Mouse (Mus musculus): ENCODE data around the gene Gpr137b. TPM values are rescaled to one million over a fixed set of nuclear protein-coding genes. Genes with fewer than 3 reads are reported as not detected.
"Not testable (repeated sequence)": the region's sequence is repeated elsewhere in the genome, so short reads cannot be mapped to it uniquely, and the experiment has no call there.

The Gpr137b gene
- polyA plus RNA-seq, 1 experiment, result 20.1 TPM

DNA sequence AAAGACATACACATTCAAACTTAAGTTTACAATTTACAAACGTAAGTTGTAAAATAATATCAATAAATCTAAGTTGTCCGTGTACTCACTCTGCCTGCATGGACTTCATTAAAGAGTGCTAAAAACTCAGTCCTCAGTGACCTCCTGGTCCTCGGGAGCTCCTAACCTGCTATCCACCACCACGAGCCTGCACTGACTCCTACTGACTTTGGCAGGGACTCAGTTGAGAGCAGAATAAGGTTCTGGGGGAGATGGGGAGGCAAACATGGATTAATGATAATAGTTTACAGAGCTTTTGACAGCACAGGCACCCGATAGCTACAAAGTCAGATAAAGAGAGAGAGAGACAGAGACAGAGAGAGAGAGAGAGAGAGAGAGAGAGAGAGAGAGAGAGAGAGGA, 16.6 kb downstream of the Gpr137b start:
- Histone ChIP-seq H3K4me3 (no peak overlapping the region), H3ac (ENCODE audit: control insufficient read depth, insufficient read length) (no peak overlapping the region), H3K27me3 (ENCODE audit: control insufficient read depth, insufficient read depth, insufficient read length) (no peaks in the 10 kb centered on the region), H3K36me3 (ENCODE audit: control insufficient read depth, insufficient read depth) (no peaks in the 10 kb centered on the region), H3K4me2 (ENCODE audit: low read depth) (no peak overlapping the region), H3K79me2 (ENCODE audit: control insufficient read depth, insufficient read depth) (no peaks in the 10 kb centered on the region)
- no peak for TF ChIP-seq SRF (IDR thresholded peaks at IDR 0.05; ENCODE audit: control insufficient read depth, insufficient read length, low read depth)
- no peak for TF ChIP-seq REST (IDR thresholded peaks at IDR 0.05; ENCODE audit: insufficient read depth, insufficient read length)
- TF ChIP-seq POLR2A (IDR thresholded peaks at IDR 0.05; ENCODE audit: insufficient read length, low read depth), result no peak

DNA sequence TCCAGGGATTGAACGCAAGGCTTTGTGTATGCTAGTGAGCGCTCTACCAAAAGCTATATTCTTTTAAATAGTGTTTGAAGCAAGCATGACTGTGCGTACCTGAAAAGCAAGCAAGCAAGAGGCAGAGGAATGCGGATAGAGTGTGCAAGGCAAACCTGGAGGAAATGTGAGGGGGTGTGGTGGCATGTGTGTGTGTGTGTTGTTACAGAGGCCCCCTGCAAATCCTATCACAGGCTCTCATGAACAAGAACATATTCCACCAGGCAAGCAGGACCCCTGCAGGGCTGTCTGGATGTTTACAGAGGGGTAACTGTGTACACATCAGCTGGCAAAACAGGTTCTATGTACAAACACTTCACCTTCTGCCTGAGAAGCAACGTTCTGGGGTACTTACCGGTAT, 19.8 kb downstream of the Gpr137b start:
- not testable (repeated sequence) for H3ac ChIP-seq (ENCODE audit: control insufficient read depth, insufficient read length); H3K4me2 ChIP-seq (ENCODE audit: low read depth); H3K4me3 ChIP-seq; H3K36me3 ChIP-seq (ENCODE audit: control insufficient read depth, insufficient read depth); H3K79me2 ChIP-seq (ENCODE audit: control insufficient read depth, insufficient read depth); H3K27me3 ChIP-seq (ENCODE audit: control insufficient read depth, insufficient read depth, insufficient read length)

DNA sequence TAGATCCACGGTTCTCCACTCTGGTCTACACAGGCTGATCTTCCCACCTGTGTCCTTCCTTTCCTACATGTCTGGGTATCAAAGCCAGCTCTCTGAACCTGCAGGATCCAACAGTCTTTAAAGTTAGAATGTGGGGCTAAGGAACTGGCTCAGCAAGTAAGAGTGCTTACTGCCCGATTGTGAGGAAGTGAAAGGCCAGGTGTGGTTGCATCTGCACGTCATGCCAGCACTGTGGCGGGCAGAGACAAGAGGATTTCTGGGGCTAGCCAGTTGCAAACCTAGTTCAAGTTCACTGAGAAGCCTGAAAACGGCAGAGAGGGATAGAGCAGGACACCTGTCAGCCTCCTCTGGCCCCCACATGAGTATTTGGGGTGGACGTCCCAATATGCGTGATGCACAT, 22.4 kb downstream of the Gpr137b start:
- H3K4me2 ChIP-seq (ENCODE audit: low read depth); H3K36me3 ChIP-seq (ENCODE audit: control insufficient read depth, insufficient read depth); H3ac ChIP-seq (ENCODE audit: control insufficient read depth, insufficient read length); H3K27me3 ChIP-seq (ENCODE audit: control insufficient read depth, insufficient read depth, insufficient read length); H3K79me2 ChIP-seq (ENCODE audit: control insufficient read depth, insufficient read depth); H3K4me3 ChIP-seq: not testable (repeated sequence)

DNA sequence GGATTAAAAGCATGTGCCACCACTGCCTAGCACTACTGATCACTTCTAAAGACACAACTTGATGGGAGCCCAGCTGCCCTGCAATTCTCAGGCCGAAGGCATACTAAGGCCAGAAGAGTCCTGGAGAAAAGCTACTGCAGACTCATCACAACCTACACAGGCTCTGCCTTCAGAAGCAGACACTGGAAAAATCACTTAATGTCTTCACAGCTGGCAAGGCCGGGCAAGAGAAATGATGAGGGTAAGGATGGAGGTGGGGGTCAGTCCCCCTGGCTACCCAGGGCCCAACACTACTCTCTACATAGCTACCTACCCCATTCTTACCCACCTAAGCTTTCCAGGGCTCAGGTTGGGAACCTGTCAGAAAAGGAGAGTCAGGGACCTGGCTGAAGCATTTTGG, 27.4 kb downstream of the Gpr137b start:
- H3K4me3 ChIP-seq; H3K79me2 ChIP-seq (ENCODE audit: control insufficient read depth, insufficient read depth); H3K36me3 ChIP-seq (ENCODE audit: control insufficient read depth, insufficient read depth); H3K27me3 ChIP-seq (ENCODE audit: control insufficient read depth, insufficient read depth, insufficient read length); H3K4me2 ChIP-seq (ENCODE audit: low read depth); H3ac ChIP-seq (ENCODE audit: control insufficient read depth, insufficient read length): not testable (repeated sequence)

DNA sequence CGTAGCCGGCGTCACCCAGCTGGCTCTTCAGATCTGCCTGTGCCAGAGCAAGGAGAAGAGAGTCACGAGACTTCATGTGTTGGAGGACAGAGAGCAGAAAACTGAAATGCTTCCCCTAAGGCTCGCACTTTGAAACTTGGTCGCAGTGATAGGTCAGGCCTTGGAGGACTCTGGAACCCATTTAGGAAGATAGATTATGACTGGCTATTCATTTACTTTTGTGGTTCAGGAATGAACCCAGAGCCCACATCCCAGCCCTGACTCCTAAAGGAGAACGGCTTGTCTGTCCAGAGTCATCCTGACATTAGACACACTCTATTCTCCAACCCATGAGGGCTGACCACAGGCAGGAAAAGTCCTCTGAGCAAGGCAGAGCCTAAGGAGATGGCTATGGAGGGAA, 30.3 kb downstream of the Gpr137b start:
- H3K79me2 ChIP-seq (ENCODE audit: control insufficient read depth, insufficient read depth); H3K36me3 ChIP-seq (ENCODE audit: control insufficient read depth, insufficient read depth); H3ac ChIP-seq (ENCODE audit: control insufficient read depth, insufficient read length); H3K4me3 ChIP-seq; H3K27me3 ChIP-seq (ENCODE audit: control insufficient read depth, insufficient read depth, insufficient read length); H3K4me2 ChIP-seq (ENCODE audit: low read depth): not testable (repeated sequence)

DNA sequence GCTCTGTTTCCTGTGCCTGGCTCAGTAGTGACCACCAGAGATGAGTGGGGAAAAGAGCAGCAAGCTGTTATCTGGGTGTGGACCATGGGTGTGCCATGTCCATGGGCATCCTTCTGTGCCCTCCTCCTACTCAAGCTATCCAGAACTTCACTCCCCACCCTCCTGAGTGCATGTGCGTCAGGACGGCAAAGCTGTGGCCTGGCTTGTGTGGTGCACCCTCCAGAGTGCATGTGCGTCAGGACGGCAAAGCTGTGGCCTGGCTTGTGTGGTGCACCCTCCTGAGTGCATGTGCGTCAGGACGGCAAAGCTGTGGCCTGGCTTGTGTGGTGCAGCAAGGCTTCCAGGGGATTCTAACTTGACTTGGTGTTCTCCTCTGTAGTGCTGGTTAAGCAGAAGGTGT, 31.6 kb downstream of the Gpr137b start:
- not testable (repeated sequence) for H3K4me3 ChIP-seq; H3ac ChIP-seq (ENCODE audit: control insufficient read depth, insufficient read length); H3K27me3 ChIP-seq (ENCODE audit: control insufficient read depth, insufficient read depth, insufficient read length); H3K4me2 ChIP-seq (ENCODE audit: low read depth); H3K36me3 ChIP-seq (ENCODE audit: control insufficient read depth, insufficient read depth); H3K79me2 ChIP-seq (ENCODE audit: control insufficient read depth, insufficient read depth)

DNA sequence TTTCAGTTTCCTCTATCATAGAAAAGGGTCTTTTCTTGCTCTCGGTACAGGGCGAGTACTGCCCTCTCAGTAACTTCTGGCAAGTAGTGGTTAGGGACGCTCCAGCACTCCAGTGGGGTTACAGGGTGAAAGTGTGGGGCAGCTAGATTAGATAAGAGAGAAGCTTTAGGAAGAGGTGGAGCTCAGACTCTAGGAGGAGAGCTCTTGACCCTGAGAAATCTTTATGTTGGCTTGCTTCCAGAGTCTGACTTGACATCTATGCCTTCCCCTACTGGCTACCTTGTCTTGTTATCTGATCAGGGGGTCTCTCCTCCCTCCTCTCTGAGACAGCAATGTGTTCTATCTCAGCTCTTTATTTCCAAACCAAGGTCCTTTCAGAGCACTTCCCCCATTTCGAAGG, 33.8 kb downstream of the Gpr137b start:
- not testable (repeated sequence) for H3K27me3 ChIP-seq (ENCODE audit: control insufficient read depth, insufficient read depth, insufficient read length); H3K4me2 ChIP-seq (ENCODE audit: low read depth); H3K36me3 ChIP-seq (ENCODE audit: control insufficient read depth, insufficient read depth); H3ac ChIP-seq (ENCODE audit: control insufficient read depth, insufficient read length); H3K4me3 ChIP-seq; H3K79me2 ChIP-seq (ENCODE audit: control insufficient read depth, insufficient read depth)

DNA sequence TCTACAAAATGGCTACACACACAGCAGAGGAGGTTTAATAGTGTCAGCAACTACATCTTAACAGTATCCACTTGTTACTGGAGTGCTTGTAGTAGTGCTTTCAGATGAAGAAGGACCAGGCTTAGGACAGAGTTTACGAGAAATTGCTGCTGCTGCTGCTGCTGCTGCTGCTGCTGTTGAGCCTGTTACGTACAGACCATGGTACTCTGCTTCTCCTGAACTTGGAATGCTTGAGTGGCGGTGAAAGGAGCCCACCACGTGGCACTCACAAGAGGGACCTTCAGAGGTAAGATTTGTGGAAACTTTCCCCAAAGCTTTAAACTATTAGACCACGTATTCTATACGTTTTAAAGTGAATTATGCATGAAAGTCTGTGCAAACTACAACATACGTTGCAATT, 35.2 kb downstream of the Gpr137b start:
- not testable (repeated sequence) for H3K4me2 ChIP-seq (ENCODE audit: low read depth); H3ac ChIP-seq (ENCODE audit: control insufficient read depth, insufficient read length); H3K36me3 ChIP-seq (ENCODE audit: control insufficient read depth, insufficient read depth); H3K4me3 ChIP-seq; H3K79me2 ChIP-seq (ENCODE audit: control insufficient read depth, insufficient read depth); H3K27me3 ChIP-seq (ENCODE audit: control insufficient read depth, insufficient read depth, insufficient read length)

DNA sequence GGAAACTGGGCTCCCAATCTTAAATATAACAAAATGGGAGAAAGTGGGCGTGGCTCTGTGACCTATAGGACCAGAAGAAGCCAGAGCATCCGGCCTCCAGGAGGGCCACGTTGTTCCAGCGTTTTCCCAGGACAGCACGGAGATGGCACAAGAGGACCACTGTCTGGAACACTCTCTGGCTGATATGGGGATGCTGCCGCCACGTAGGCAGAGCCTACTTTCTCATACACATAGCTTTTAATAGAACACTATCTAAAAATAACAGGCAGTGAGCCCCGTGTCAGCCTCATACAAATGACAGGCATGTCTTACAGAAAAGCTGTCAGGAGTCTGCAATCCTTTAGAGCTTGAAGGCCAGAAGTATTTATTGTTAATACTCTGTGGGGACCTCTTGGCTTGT, 35.7 kb downstream of the Gpr137b start:
- not testable (repeated sequence) for H3K36me3 ChIP-seq (ENCODE audit: control insufficient read depth, insufficient read depth); H3K4me2 ChIP-seq (ENCODE audit: low read depth)

DNA sequence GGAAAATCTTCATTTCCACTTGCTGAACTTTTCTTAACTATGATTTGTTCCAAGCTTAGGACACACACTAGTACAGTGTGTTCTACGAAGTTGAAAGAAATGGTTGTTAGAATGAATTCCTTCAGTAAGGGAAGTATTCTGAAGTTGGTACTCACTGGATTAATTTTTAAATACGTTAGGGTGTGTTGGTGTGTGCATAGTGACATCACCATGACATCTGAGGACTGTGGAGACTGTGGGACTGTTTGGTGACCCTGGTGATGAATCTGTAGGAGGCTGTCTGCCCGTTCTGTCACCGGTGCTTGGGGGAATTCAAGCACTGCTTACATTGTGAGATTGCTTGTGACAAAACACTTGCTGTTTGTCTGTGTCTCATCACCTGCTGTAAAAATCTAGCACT, 41.7 kb downstream of the Gpr137b start:
- not testable (repeated sequence) for H3K79me2 ChIP-seq (ENCODE audit: control insufficient read depth, insufficient read depth); H3K36me3 ChIP-seq (ENCODE audit: control insufficient read depth, insufficient read depth); H3K27me3 ChIP-seq (ENCODE audit: control insufficient read depth, insufficient read depth, insufficient read length); H3ac ChIP-seq (ENCODE audit: control insufficient read depth, insufficient read length); H3K4me3 ChIP-seq; H3K4me2 ChIP-seq (ENCODE audit: low read depth)

More for the DNA sequence above, 35.7 kb downstream of the Gpr137b start:
- not testable (repeated sequence) for H3ac ChIP-seq (ENCODE audit: control insufficient read depth, insufficient read length); H3K27me3 ChIP-seq (ENCODE audit: control insufficient read depth, insufficient read depth, insufficient read length); H3K79me2 ChIP-seq (ENCODE audit: control insufficient read depth, insufficient read depth); H3K4me3 ChIP-seq

DNA sequence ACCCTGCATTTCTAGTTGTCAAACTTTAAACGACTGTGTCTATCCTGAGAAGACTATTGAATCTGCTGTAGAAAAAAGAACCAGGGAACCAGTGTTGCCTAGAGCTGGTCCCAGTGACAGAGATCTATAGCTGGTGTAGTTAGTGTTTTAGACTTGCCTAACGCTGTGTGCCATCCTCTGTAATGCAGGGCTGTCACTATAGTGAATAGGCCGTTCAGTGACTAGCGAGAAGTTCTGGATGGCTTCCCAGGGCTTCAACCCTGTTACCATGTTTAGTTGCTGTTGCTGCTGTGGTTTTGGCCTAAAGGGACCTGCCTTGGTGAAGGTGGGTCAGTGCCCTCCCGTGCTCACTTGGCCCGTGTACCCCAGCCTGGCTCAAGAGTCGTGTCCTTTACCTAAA, 43.1 kb downstream of the Gpr137b start:
- not testable (repeated sequence) for H3ac ChIP-seq (ENCODE audit: control insufficient read depth, insufficient read length); H3K4me2 ChIP-seq (ENCODE audit: low read depth); H3K27me3 ChIP-seq (ENCODE audit: control insufficient read depth, insufficient read depth, insufficient read length); H3K4me3 ChIP-seq; H3K79me2 ChIP-seq (ENCODE audit: control insufficient read depth, insufficient read depth); H3K36me3 ChIP-seq (ENCODE audit: control insufficient read depth, insufficient read depth)
